Mouse (Mus musculus): Measurements from ENCODE around the gene Stk32b.

Gene Stk32b

GRCm38 (mm10) chr5:37716505-37717372 lies at the start of gene Stk32b:
Gene Stk32b, minus strand, starts transcription at chr5:37717171.
- DNase-seq, result peak; percentile 32

GRCm38 (mm10) chr5:37765851-37766250 lies 48.9 kb upstream of the Stk32b start:
- no peak for DNase-seq

GRCm38 (mm10) chr5:37762046-37762445 lies 45.1 kb upstream of the Stk32b start:
- no peak for DNase-seq

GRCm38 (mm10) chr5:37753366-37753765 lies 36.4 kb upstream of the Stk32b start:
- DNase-seq, result no peak

GRCm38 (mm10) chr5:37752027-37752967 lies 35.3 kb upstream of the Stk32b start:
- DNase-seq, result peak; percentile 51

GRCm38 (mm10) chr5:37743889-37744707 lies 27.1 kb upstream of the Stk32b start:
- no peak for DNase-seq

- no peak for DNase-seq
These were observed 19.2 kb upstream of the Stk32b start for GRCm38 (mm10) chr5:37736213-37736612.

- no peak for DNase-seq
These were observed 18.3 kb upstream of the Stk32b start, which contains the start of gene Cytl1 for GRCm38 (mm10) chr5:37735224-37735623. Gene Cytl1, plus strand, starts transcription at chr5:37735519.

GRCm38 (mm10) chr5:37730781-37731180 lies 13.8 kb upstream of the Stk32b start:
- DNase-seq, result no peak

GRCm38 (mm10) chr5:37725220-37725886 lies 8.4 kb upstream of the Stk32b start:
- no peak for DNase-seq

- no peak for DNase-seq
These were observed 3.7 kb upstream of the Stk32b start for GRCm38 (mm10) chr5:37720670-37721069.

GRCm38 (mm10) chr5:37717384-37717963 lies 503 bp upstream of the Stk32b start:
- peak; percentile 46 for DNase-seq

- DNase-seq, result no peak
These were observed 7.6 kb downstream of the Stk32b start for GRCm38 (mm10) chr5:37709257-37709904.

GRCm38 (mm10) chr5:37708124-37708523 lies 8.8 kb downstream of the Stk32b start:
- DNase-seq, result no peak

- DNase-seq, result no peak
These were observed 12.0 kb downstream of the Stk32b start for GRCm38 (mm10) chr5:37704962-37705361.

GRCm38 (mm10) chr5:37699757-37700156 lies 17.2 kb downstream of the Stk32b start:
- DNase-seq, result no peak

- no peak for DNase-seq
These were observed 19.7 kb downstream of the Stk32b start for GRCm38 (mm10) chr5:37697286-37697685.

GRCm38 (mm10) chr5:37695773-37696172 lies 21.2 kb downstream of the Stk32b start:
- DNase-seq, result no peak

GRCm38 (mm10) chr5:37692759-37693158 lies 24.2 kb downstream of the Stk32b start:
- DNase-seq, result no peak

GRCm38 (mm10) chr5:37670781-37671180 lies 46.2 kb downstream of the Stk32b start:
- no peak for DNase-seq

- no peak for DNase-seq
These were observed 52.0 kb downstream of the Stk32b start for GRCm38 (mm10) chr5:37664962-37665361.

All from liver (tissue).